Mouse (Mus musculus): ENCODE measurements at regions not wholly inside any gene's neighbourhood (a gene's known extent, or its start where the extent isn't known, plus 50 kb on each side); places are given as distances from the start of the nearest gene placed in this dataset.
"Not testable (repeated sequence)": the region's sequence is repeated elsewhere in the genome, so short reads cannot be mapped to it uniquely, and the experiment has no call there.

- DNase-seq, result peak in 1 of 2 experiments; percentile 18
These were observed 165.5 kb upstream of the Stk26 start for GRCm38 (mm10) chrX:50675356-50675755.

GRCm38 (mm10) chrX:50657835-50658565 is 182.8 kb upstream of the Stk26 start:
- DNase-seq, result peak; percentile 65 to 79

GRCm38 (mm10) chrX:50657180-50657834 is 183.5 kb upstream of the Stk26 start:
- no peak for DNase-seq

GRCm38 (mm10) chrX:50655380-50655779 is 185.5 kb upstream of the Stk26 start:
- DNase-seq, result not testable (repeated sequence)

GRCm38 (mm10) chrX:50641347-50641746 is 199.5 kb upstream of the Stk26 start:
- DNase-seq, result no peak

GRCm38 (mm10) chrX:50635634-50636033 is 205.2 kb upstream of the Stk26 start:
- DNase-seq, result peak; percentile 22 to 29

GRCm38 (mm10) chrX:50634842-50635615 is 205.8 kb upstream of the Stk26 start:
- DNase-seq, result peak; percentile 83 to 84

- DNase-seq, result no peak
These were observed 204.2 kb upstream of the Olfr1324 start for GRCm38 (mm10) chrX:50632536-50632935.

- DNase-seq, result no peak
These were observed 197.0 kb upstream of the Olfr1324 start for GRCm38 (mm10) chrX:50625336-50625735.

GRCm38 (mm10) chrX:50622984-50623455 is 194.7 kb upstream of the Olfr1324 start:
- peak in 1 of 2 experiments; percentile 92 for DNase-seq

- DNase-seq, result peak in 1 of 2 experiments; percentile 80
These were observed 192.6 kb upstream of the Olfr1324 start for GRCm38 (mm10) chrX:50620909-50621308.

- peak in 1 of 2 experiments; percentile 92 for DNase-seq
These were observed 191.6 kb upstream of the Olfr1324 start for GRCm38 (mm10) chrX:50619919-50620318.

- no peak for DNase-seq
These were observed 190.6 kb upstream of the Olfr1324 start for GRCm38 (mm10) chrX:50618936-50619335.

GRCm38 (mm10) chrX:50616920-50617319 is 188.6 kb upstream of the Olfr1324 start:
- peak in 1 of 2 experiments; percentile 94 for DNase-seq

GRCm38 (mm10) chrX:50614874-50615273 is 186.6 kb upstream of the Olfr1324 start:
- peak in 1 of 2 experiments; percentile 91 for DNase-seq

- peak in 1 of 2 experiments; percentile 88 for DNase-seq
These were observed 186.1 kb upstream of the Olfr1324 start for GRCm38 (mm10) chrX:50614367-50614766.

- peak in 1 of 2 experiments; percentile 93 for DNase-seq
These were observed 183.7 kb upstream of the Olfr1324 start for GRCm38 (mm10) chrX:50611765-50612591.

- DNase-seq, result peak in 1 of 2 experiments; percentile 75
These were observed 179.8 kb upstream of the Olfr1324 start for GRCm38 (mm10) chrX:50608141-50608540.

GRCm38 (mm10) chrX:50607636-50608035 is 179.3 kb upstream of the Olfr1324 start:
- peak in 1 of 2 experiments; percentile 94 for DNase-seq

- peak in 1 of 2 experiments; percentile 89 for DNase-seq
These were observed 177.2 kb upstream of the Olfr1324 start for GRCm38 (mm10) chrX:50605517-50605916.

- DNase-seq, result peak in 1 of 2 experiments; percentile 78
These were observed 176.7 kb upstream of the Olfr1324 start for GRCm38 (mm10) chrX:50604995-50605394.

- peak in 1 of 2 experiments; percentile 97 for DNase-seq
These were observed 174.6 kb upstream of the Olfr1324 start for GRCm38 (mm10) chrX:50602881-50603280.

All from cerebellum, postnatal 14 days (tissue).